Mouse (Mus musculus) C2C12 (cell line): ENCODE data around the gene Gm15517.

Experiments used
- CTCF ChIP-seq: IDR thresholded peaks from one replicate; pipeline ENCODE4 v1.5.1; 2011; ENCODE audit not compliant: control insufficient read depth, insufficient read depth, insufficient read length
- MYOD1 ChIP-seq: IDR thresholded peaks from one replicate; pipeline ENCODE4 v1.6.1; 2011; ENCODE audit warnings: low read depth; ENCODE audit not compliant: control insufficient read depth, insufficient read length
- USF1 ChIP-seq: IDR thresholded peaks from one replicate; pipeline ENCODE4 v1.6.1; 2011; ENCODE audit warnings: low read depth, mild to moderate bottlenecking, control low read depth, moderate library complexity

DNA sequence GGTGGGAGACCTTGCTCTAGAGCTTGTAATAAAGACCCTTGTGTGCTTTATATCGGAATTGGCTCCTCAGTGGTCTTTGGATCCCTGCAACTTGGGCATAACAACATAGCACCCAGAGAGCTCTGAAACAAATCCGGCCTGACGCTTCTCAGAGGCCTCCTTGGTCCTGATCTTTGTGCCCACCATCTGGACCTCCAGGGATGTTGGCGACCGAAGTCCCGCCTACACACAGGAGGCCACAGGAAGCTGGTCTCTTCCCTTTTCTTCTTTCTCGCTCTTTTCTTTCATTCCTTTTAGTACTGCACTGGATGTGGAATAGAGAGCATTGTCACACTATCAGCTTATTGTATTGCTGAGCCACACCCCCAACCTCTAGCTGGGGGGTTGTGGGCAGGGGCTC lies 12.2 kb downstream of the Gm15517 start:
- TF ChIP-seq CTCF (no peak), MYOD1 (no peak), USF1 (no peak)
